Mouse (Mus musculus): ENCODE data around the gene Strbp.

Gene Strbp

DNA sequence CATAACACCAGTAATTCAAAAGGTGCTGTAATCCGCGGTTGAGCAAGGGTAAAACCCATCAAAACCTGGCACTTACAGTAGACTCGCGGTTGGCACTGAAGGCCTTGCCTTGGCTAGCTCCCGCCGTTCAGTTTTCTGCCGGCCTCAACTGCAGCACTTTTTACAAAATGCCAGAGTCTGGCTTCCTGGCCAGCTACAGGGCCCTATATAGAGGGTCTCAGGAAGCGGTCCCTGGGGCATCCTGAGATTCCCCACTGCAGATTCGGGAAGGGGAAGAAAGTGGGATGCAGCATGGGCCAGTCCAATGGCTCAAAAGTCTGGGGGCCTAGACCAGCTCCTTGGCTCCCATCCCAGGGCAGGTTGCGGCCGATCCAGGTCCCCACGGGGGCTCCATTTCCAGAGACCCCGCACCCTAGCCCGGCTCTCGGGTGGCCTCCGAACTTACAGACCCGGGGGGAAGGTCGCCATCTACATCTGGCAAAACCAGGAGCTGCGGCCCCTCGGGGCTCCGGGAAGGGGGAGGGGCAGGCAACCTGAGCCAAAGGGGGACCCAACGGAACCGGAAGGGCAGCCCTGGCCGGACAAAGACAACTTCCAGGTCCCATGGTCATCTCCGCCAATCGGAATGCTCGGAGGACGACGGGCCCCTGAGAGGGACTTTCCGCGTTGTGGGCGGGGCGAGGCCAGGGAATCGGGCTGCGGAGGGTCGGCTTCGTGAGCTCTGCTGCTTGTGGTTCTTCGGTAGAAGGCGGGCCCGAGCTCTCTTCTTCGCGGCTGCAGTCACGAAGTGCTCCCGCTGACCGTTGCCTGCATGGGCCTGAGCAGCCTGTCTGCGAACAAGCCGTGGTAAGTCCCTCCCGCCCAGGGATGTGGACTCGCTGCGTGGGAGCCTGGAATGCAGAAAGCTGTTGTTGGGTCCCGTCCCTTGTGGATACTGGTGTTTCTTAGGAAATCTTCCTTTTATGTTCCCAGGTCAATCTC, 260.8 kb downstream of the Strbp start, which contains the start of the genes Zbtb26, Zbtb6 and Rabgap1:
Zbtb26 (minus strand) TSS at position 525 of the 981 bp plus-strand sequence.
Zbtb6 (minus strand) TSS at position 561 of the 981 bp plus-strand sequence.
Rabgap1 (plus strand) TSS at position 669 of the 981 bp plus-strand sequence.
- peak; percentile 98 for DNase-seq (ENCODE audit: extremely low read depth, insufficient read length, low spot score)

Data from 3134 (cell line).